Mouse (Mus musculus) right cerebral cortex, postnatal 25 days (tissue): ENCODE data around the gene Bub1.
A peak's percentile ranks its signal among the peaks of the same experiment; 100 is the strongest.

ENCODE experiments used
- DNase-seq: peaks from one replicate; pipeline ENCODE4 v3.0.0; 2022

The Bub1 gene

GRCm38 (mm10) chr2:127831401-127832102, at the start of gene Bub1:
Bub1 (minus strand) TSS chr2:127831865.
- DNase-seq = peak; percentile 90

GRCm38 (mm10) chr2:127881063-127881462, 49.4 kb upstream of the Bub1 start:
- no peak for DNase-seq

- DNase-seq = no peak
These were observed 32.7 kb upstream of the Bub1 start for GRCm38 (mm10) chr2:127864381-127864780.

GRCm38 (mm10) chr2:127854332-127854991, 22.8 kb upstream of the Bub1 start:
- peak; percentile 20 for DNase-seq

- DNase-seq = no peak
These were observed 18.7 kb upstream of the Bub1 start for GRCm38 (mm10) chr2:127850371-127850770.

GRCm38 (mm10) chr2:127846571-127846970, 14.9 kb upstream of the Bub1 start:
- DNase-seq = no peak

GRCm38 (mm10) chr2:127846008-127846407, 14.3 kb upstream of the Bub1 start:
- no peak for DNase-seq

GRCm38 (mm10) chr2:127845346-127845982, 13.8 kb upstream of the Bub1 start:
- no peak for DNase-seq

GRCm38 (mm10) chr2:127842421-127842820, 10.8 kb upstream of the Bub1 start:
- no peak for DNase-seq

- no peak for DNase-seq
These were observed 9.7 kb upstream of the Bub1 start for GRCm38 (mm10) chr2:127841402-127841801.

- DNase-seq = no peak
These were observed 7.8 kb upstream of the Bub1 start for GRCm38 (mm10) chr2:127839425-127839824.

GRCm38 (mm10) chr2:127838576-127838975, 6.9 kb upstream of the Bub1 start, which contains the start of gene Acoxl:
Acoxl (plus strand) TSS chr2:127838876.
- no peak for DNase-seq

GRCm38 (mm10) chr2:127832833-127833190, 1.1 kb upstream of the Bub1 start:
- DNase-seq = no peak

- DNase-seq = no peak
These were observed 603 bp upstream of the Bub1 start for GRCm38 (mm10) chr2:127832103-127832832.

- peak; percentile 90 for DNase-seq
These were observed 39.6 kb downstream of the Bub1 start, which contains the start of gene Mtln for GRCm38 (mm10) chr2:127791919-127792603. Mtln (minus strand) TSS chr2:127792488.

GRCm38 (mm10) chr2:127789651-127790270, 41.9 kb downstream of the Bub1 start:
- no peak for DNase-seq

- no peak for DNase-seq
These were observed 42.5 kb downstream of the Bub1 start for GRCm38 (mm10) chr2:127789138-127789537.

- peak; percentile 88 for DNase-seq
These were observed 43.1 kb downstream of the Bub1 start, which contains the start of gene Nphp1 for GRCm38 (mm10) chr2:127788440-127789116. Nphp1 (minus strand) TSS chr2:127788897.

- no peak for DNase-seq
These were observed 44.4 kb downstream of the Bub1 start for GRCm38 (mm10) chr2:127787226-127787625.

- no peak for DNase-seq
These were observed 53.2 kb downstream of the Bub1 start for GRCm38 (mm10) chr2:127778451-127778850.

- DNase-seq = no peak
These were observed 56.7 kb downstream of the Bub1 start for GRCm38 (mm10) chr2:127775013-127775412.

GRCm38 (mm10) chr2:127774578-127774941, 57.1 kb downstream of the Bub1 start:
- no peak for DNase-seq
